Mouse (Mus musculus) left cerebral cortex, adult 9 months (tissue): ENCODE results near the gene Slc44a2.
A peak's percentile ranks its signal among the peaks of the same experiment; 100 is the strongest.

Experiments used
- DNase-seq, 2 experiments: peaks; one replicate each; pipeline ENCODE4 v3.0.0; 2022; ENCODE audit warnings: low spot score in 2 of 2

Slc44a2 gene

GRCm38 (mm10) chr9:21332161-21333061 lies 11.9 kb downstream of the Slc44a2 start:
- no peak for DNase-seq

- no peak for DNase-seq
These were observed 13.0 kb downstream of the Slc44a2 start for GRCm38 (mm10) chr9:21333523-21333922.

- no peak for DNase-seq
These were observed 14.2 kb downstream of the Slc44a2 start for GRCm38 (mm10) chr9:21334747-21335146.

- DNase-seq: no peak
These were observed 14.9 kb downstream of the Slc44a2 start for GRCm38 (mm10) chr9:21335391-21335790.

- no peak for DNase-seq
These were observed 16.0 kb downstream of the Slc44a2 start for GRCm38 (mm10) chr9:21336491-21336890.

GRCm38 (mm10) chr9:21337652-21338051 lies 17.2 kb downstream of the Slc44a2 start:
- no peak for DNase-seq

- no peak for DNase-seq
These were observed 19.9 kb downstream of the Slc44a2 start for GRCm38 (mm10) chr9:21340411-21340810.

- no peak for DNase-seq
These were observed 26.3 kb downstream of the Slc44a2 start for GRCm38 (mm10) chr9:21346627-21347365.

GRCm38 (mm10) chr9:21348152-21348551 lies 27.7 kb downstream of the Slc44a2 start:
- no peak for DNase-seq

- no peak for DNase-seq
These were observed 30.7 kb downstream of the Slc44a2 start for GRCm38 (mm10) chr9:21351178-21351577.

- no peak for DNase-seq
These were observed 31.3 kb downstream of the Slc44a2 start for GRCm38 (mm10) chr9:21351702-21352377.

GRCm38 (mm10) chr9:21352463-21353372 lies 32.2 kb downstream of the Slc44a2 start:
- no peak for DNase-seq

- DNase-seq: no peak
These were observed 32.8 kb downstream of the Slc44a2 start for GRCm38 (mm10) chr9:21353373-21353686.

GRCm38 (mm10) chr9:21354796-21355195 lies 34.3 kb downstream of the Slc44a2 start:
- no peak for DNase-seq

- peak; percentile 27 to 77 for DNase-seq
These were observed 36.7 kb downstream of the Slc44a2 start for GRCm38 (mm10) chr9:21356981-21357718.

GRCm38 (mm10) chr9:21366541-21367220 lies 46.2 kb downstream of the Slc44a2 start:
- peak; percentile 46 to 73 for DNase-seq

- DNase-seq: peak; percentile 100
These were observed 47.0 kb downstream of the Slc44a2 start, which contains the start of gene Ilf3 for GRCm38 (mm10) chr9:21367357-21368111. Gene Ilf3 (plus strand): TSS chr9:21367871.

- peak; percentile 45 to 63 for DNase-seq
These were observed 47.7 kb downstream of the Slc44a2 start for GRCm38 (mm10) chr9:21368131-21368584.

GRCm38 (mm10) chr9:21369080-21369479 lies 48.6 kb downstream of the Slc44a2 start:
- DNase-seq: no peak
